Mouse (Mus musculus): ENCODE results near the gene St6galnac3.
A peak's percentile ranks its signal among the peaks of the same experiment; 100 is the strongest.

St6galnac3 gene

DNA sequence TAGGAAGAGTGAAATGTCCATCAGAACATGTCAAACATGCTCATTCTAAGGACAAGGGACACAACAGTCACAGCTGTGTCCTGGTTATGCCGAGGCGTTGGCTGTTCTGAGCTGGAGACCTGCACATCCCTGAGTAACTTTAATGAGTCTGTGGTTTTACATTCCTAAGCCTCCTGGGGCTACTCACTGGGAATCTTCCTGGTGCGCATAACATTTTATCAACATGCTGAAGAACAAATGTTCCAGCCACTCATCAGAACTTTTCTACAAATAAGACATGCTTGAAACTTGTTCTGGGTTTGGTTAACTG is 370.0 kb downstream of the St6galnac3 start:
- no peak for DNase-seq (ENCODE audit: extremely low read depth, low read depth)

DNA sequence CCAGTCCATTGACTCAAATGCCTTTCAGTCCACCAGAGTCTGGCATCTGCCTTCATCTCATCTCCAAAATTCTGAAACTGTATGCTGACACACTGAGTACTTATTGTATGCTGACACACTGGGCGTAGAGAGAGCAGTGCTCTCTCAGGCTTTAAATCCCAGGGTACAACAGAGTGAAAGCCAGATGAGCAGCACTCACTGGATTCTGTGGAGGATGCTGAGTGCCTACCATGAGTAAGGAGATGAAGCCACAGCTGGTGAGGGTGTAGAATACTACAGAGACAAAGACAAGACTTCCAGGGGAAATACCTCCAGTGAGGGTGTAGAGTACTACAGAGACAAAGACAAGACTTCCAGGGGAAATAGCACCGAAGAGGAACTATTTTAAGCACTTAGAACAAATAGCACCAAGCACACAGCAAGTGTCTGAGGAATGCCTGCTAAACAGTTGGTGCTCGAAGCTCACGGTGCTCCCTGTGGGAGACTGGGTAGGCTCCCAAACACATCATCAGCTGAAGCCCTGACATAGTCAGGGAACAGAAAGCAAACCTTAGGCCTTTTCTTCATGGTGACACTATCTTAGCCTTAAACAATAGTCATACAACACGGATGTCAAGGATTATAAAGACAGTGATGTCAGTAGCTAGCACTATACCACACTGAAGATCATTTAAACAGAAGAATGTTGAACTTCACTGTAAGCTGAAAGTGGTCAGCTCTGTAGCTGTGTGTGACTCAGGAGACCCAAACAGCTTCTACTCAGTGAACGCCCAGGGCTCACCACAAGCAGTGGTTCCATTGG is 370.6 kb downstream of the St6galnac3 start:
- DNase-seq (ENCODE audit: extremely low read depth, low read depth) = no peak

DNA sequence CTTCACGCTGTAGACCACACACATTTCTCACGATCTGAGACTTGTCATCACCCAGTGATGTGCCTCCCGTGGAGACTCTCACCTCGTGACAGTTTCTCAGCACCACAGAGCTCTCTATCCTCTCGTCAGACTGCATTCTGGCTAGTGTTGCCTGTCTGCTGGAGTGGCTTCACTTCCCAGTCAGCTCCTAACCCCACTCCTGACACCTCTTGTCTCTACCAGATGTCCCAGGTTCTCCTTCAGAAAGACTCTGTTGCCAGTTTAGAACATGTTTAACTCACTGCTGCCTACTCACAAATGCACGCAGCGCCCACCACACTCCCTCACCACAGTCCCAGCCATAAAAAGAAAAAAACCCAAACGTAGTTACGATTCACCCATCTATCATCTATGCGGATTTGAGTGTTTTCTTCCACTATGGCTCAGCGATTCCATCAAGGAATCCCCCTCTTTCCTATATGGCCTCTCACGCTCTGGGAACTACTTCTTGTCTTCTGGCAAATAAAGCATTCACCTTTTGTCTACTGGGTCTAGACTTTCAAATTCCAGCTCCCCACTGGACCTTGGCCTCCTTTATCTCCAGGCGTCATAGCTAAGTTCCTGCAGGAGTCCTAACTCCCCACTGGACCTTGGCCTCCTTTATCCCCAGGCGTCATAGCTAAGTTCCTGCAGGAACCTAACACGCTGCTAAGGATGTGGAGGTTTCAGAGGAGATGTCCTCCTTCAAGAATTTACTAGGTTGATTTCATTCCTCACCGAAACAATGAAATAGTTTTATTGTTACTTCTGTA is 371.5 kb downstream of the St6galnac3 start:
- DNase-seq (ENCODE audit: extremely low read depth, low read depth) = no peak

DNA sequence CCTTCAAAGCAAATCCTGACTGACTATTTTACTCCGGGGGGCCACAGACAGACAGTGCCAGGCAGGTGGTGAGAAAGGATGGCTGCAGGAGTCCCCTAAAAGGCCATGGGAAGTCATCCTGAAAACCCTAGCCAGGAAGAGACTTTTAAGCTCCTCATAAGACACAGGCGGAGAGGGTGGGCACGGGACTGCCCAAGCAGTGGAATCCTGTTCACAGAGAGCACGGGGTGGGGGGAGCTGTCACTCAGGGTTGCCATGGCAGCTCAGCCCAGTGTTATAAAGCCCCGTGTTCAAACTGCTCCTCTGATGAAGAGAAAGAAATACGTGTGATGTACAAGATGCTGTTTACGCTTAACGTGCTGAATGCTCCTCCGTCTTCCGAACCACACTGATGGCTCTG is 375.0 kb downstream of the St6galnac3 start:
- no peak for DNase-seq (ENCODE audit: extremely low read depth, low read depth)

DNA sequence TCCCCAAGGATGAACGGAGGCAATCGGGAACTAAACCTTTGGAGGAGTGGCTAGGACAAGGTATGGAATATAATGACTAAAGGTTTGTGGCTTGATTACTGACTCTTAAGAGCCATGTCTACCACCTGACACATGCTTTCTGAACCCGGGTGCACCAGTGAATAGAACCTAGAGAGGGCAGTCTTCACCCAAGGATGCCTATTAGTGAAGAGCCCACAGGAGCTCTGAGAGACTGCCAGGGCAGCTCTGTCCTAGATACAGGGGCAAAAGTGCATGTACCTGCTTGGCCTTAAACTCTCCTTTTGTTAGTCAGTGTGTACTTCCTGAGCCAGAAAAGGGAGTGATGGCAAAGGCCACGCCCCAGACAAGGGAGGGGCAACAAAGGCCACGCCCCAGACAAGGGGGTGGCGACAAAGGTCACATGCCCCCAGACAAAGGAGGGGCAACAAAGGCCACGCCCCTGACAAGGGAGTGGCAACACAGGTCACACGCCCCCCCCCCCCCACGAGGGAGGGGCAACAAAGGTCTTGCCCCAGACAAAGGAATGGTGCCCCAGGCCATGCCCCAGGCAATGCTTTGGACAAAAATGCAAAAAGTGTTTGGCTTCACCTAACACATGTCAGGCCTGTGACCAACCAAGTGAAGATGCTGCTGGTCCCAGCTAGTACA is 376.0 kb downstream of the St6galnac3 start:
- DNase-seq (ENCODE audit: extremely low read depth, low read depth) = no peak

DNA sequence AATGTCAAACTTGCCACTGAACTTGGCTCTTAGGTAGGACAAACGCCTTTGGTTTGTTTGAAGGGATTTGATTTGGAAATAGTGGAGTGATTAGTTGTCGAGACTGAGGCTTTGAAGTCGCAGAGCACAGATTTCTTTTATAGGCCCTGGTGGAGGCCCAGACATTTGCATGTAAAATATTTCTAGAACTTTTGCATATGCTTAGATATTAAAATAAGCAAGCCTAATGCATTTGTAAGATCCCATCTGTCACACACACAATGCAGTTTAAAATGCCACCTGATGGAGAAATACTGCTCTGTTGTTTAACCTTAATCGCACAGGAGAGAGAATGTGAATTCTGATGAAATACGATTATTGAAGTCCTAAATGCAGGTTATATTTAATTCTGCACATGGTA is 380.0 kb downstream of the St6galnac3 start:
- no peak for DNase-seq (ENCODE audit: extremely low read depth, low read depth)

DNA sequence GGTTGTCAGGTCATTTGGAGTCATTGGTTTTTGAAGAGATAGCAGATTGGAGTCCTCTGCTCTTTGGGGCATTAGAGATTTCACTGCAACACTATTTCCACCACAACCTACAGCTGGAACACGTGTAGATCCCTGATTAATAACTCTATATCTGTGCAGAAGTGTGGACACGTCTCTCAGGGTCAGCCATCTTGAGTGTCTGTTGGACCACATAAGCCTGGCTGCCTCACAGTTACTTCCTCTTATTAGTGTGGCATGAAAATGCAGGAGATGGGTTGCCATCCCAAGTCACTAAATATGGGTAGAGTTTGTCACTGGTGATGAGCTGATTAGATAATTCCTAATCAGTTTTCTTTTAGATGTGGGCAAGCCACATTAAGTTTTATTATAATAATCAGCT is 385.0 kb downstream of the St6galnac3 start:
- peak; percentile 29 for DNase-seq (ENCODE audit: extremely low read depth, low read depth)

DNA sequence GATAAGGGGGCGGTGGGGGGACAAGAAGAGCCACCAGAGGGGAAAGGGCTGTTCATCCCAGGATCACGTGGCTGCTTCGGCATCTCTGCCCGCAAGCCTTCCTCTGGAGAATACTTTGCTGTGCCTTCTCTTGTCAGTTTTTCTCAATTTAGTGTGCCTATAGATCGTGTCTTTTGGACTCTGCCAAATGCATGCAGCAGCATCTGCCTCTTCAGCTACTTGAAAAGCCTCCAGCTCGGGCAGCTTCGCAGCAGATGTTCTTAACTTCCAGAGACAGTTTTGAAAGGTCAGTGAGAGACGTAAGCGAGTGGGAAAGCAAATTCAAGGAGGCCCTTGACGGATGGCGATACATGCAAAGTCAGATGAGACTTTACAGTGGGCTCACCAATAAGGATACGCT is 385.9 kb downstream of the St6galnac3 start:
- DNase-seq (ENCODE audit: extremely low read depth, low read depth) = no peak

DNA sequence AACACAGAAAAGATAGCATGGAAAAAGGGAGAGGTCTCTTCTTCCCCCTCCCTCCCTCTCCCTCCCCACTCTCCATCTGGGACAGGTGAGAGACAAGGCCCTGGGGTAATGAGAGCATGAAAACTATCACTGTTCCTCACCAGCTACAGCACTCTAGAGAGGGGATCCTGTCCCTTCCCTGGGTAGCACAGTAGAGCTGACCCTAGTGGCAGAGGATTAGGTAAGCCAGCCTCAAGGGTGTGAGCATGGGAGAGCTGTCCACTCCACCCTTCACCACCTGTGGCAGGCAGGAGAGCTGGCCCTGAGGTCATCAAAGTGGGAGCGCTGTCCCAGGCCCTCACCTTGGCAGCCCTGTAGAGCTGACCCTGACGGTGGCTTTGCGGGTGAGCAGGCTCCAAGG is 387.2 kb downstream of the St6galnac3 start:
- no peak for DNase-seq (ENCODE audit: extremely low read depth, low read depth)

DNA sequence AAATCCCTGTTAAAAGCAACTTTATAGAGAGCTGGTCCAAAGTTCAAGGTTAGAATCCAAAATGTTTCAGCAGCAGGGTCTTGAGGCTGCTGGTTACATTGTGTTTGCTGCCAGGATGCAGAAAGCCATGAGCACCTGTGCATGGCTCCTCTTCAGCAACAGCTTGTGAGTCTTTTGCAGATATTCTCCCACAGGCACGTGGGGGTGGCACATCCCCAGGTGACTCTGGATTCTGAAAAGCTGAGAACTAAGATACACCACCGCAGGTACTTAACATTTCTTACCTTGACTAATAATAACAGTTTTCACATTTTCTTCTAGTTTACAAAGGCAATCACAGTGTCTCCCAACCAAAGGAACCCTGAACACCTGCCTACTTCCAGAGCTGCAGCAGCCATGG is 387.8 kb downstream of the St6galnac3 start:
- DNase-seq (ENCODE audit: extremely low read depth, low read depth) = no peak

DNA sequence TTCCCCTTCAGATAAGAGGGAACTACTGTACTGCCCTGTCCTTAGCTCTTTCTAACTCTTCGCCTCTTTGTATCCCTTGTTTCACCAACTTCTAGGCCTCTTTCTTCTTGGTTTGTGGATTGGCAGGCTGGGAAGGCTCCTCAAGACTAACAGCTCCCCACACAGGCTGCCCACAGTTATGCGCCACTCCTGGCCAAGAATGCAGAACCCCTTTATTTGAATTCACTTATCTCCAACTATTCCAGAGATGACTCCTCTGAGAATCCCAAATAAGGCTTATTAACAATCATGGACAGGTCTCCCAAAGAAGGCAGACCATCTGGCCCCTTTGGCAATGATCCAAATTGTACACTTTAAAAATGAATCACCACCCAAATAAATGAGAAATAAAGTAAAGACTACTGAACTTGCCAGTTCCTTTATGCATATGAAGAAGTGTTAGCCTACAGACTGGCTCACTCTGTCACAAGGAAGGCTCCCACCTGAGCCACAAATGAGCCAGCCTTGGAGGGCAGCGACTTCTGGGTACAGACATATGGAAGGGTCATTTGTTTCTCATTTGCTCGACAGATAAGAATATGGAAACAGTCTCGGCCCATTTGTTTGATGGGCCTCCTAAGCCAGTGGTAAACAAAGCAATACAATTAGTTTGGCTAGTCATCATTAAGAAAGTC is 390.7 kb downstream of the St6galnac3 start:
- no peak for DNase-seq (ENCODE audit: extremely low read depth, low read depth)

DNA sequence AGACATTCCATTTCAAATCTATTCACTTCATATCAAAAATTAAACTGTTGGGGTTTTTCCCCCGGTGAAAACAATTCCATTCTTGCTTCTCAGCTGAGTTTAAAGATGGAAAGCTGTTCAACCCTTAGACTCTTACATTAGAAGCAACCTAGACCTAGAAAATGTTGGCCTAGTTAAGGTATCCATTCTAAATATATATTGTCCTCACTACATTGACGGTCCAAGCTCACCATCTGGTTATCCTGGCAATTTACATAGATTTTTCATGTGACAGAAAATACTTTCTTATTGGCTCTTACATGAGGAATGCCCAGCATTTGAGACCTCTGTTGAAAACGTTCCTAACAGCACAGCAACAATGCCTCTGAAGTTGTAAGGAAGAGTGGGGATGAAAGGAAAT is 400.7 kb downstream of the St6galnac3 start:
- DNase-seq (ENCODE audit: extremely low read depth, low read depth) = no peak

DNA sequence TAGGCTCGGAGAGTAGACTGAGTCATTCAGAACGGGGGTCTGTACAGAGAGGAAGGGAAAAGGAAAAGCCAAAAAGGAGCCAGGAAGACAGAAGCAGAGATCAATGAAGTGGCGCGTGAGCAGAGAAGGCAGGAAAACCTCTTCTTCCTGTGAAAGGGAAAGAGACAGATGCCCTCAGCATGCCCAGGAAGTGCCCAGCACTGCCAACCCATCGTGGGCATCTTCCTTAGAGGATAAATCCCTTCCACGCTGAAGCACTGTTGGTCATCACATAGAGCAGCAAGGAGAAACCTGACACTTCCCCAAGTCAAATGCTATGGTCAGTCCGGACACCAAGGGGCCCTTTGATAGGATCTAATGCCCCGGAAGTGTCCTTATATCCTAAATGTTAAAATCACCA is 401.5 kb downstream of the St6galnac3 start:
- no peak for DNase-seq (ENCODE audit: extremely low read depth, low read depth)

DNA sequence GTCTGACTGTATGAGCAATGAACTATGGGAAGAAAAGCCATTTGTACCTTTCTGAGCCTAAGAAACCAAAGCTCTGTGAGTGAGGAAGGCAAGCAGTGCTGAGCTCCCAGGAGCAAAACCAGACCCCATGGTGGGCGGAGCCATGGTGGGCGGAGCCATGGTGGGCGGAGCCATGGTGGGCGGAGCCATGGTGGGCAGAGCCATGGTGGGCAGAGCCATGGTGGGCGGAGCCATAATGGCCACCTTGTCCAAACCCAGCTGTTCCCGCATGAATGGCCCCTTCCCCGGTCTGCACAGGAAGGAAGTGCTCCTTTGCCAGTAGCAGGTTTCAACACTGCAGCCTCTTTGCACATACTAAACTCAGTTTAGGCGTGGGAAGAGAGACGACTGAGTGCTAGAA is 411.4 kb downstream of the St6galnac3 start:
- DNase-seq (ENCODE audit: extremely low read depth, low read depth) = no peak

DNA sequence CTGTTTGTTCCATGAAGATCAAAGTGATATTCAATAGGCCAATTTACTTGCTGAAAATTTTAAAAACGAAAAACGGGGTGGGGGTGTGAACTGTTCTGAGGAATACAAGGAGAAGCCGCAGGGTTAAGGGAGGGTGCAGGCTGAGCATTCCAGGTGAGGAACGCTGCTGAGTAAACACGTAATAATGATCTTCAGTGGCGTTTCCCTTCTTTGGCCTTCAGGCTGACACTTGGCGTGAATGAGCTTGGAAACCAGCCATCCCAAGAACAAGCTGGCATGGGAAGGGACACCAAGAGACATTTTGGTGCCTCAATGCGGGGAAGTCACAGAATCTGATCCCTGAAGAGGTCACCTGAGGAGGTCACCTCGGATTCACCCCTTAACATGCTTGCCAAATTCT is 411.8 kb downstream of the St6galnac3 start:
- DNase-seq (ENCODE audit: extremely low read depth, low read depth) = no peak

DNA sequence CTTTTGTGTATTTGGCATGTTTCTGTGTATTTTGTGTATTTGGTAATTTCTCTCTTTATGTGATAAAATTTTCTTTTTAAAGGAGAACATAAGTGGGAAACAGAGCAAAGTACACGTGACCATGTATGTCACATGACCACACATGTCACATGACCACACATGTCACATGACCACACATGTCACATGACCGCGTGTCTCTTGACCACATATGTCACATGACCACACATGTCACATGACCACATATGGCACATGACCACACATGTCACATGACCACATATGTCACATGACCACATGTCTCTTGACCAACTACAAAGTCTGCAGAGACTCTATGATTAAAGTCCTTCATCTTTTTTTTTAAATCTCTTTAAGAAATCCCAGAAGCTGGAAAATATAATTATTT is 413.0 kb downstream of the St6galnac3 start:
- DNase-seq (ENCODE audit: extremely low read depth, low read depth) = no peak

DNA sequence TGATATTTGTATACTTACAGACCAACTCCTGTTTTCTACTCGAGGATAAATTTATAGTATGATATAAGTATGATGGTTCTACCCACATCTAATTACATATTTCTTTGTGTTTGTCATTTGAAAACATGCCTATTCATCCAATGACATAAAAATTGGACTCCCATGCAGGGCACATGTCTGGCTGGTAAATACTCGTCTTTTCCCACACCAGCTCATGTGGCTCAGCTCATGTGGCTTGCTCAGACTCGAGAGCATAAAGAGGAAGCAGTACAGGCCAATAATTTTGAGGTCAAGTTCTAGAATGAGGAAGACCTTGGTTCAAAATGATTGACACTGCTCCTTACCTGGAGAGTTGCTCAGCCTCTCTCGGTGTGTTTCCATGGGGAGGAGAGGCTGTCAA is 416.6 kb downstream of the St6galnac3 start:
- peak; percentile 9 for DNase-seq (ENCODE audit: extremely low read depth, low read depth)

DNA sequence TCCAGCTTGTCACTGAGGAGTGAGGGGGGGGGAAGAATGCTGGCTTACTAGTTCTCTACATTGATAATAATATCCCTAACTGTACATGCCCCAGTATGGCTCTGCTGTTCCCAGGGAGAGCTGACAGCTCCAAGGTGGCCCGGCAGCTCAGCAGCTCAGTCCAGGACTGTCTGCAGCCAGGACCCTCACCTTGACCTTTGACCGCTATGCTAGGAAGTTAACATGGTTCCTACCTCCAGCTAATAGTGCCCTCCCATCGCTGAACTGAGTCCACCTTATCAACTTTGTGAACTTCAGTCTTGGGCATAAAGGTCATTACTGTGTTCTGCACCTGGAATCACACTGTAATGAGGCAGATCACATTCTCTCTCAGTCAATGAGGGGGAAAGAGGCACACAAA is 419.8 kb downstream of the St6galnac3 start:
- DNase-seq (ENCODE audit: extremely low read depth, low read depth) = no peak

DNA sequence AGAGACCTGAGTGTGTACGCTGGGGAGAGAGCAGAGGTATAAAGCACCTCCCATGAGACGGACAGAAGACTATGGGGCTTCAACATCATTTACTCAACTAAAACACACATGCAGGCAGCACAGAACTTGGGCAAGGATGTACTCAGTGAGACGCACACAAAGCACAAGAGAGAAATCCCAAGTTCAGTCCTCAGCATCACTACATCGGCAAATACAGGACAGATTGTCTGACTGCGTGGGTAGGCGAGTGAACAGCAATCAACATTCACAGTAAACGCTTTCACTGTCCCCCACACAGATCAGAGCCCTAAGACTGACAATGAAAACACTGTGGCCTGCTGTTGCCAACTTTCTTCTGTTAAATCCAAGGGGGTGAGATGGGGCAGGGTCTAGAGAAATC is 422.6 kb downstream of the St6galnac3 start:
- no peak for DNase-seq (ENCODE audit: extremely low read depth, low read depth)

DNA sequence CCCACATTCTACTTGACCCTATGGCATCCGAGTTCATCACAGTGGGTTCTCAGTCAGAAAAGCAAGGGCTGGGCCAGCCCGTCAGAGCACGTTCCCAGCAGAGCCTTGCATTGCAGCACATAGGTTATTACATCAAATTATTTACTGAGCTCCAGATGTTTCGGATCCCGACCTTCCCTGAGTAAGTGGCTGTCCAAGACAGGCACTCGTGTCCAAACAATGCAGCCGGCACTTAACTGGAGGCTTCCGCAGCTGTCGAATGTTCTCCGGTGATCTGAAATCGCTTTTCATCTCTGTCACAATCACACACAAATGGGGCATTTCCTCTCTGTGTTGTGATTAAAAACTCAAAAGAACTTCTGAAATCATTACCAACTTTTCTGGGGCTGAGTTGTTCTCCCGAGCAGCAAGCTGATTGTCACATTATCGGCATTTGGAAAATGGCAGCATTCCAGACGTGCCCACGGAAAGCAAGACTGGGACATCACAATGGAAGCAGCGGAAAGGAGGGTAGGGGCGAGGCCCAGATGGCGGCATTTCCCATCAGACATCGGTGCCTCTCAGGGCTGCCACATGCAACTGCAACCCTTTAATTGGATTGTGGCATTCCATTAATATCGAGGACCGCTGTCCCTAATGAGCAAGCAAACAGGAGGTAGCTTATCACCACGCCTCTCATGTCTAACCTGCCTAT is 428.5 kb downstream of the St6galnac3 start:
- DNase-seq (ENCODE audit: extremely low read depth, low read depth) = no peak

DNA sequence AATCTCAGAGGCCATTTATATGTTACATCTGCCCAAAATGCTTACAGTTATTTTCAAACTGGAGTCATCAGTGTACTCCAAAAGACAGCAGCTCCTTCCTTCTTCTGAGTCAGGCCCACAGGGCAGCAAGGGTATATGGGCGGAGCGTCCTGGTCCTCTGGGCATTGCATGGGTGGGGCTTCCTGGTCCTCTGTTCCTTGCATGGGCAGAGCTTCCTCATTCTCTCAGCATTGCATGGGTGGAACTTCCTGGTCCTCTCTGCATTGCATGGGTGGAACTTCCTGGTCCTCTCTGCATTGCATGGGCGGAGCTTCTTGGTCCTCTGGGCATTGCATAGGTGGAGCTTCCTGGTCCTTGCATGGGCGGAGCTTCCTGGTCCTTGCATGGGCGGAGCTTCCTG is 432.1 kb downstream of the St6galnac3 start:
- DNase-seq (ENCODE audit: extremely low read depth, low read depth) = peak; percentile 87
